In genomic region chr12:12412674-12413073, GRCm38 (mm10) we compare ENCODE assay signal across 8 mouse cellular contexts.
DNase-seq lines count a peak whose midpoint lies in the region; ATAC-seq and TF ChIP-seq lines count a peak whose summit lies in the region.
"Had no signal": no experiment of that assay in that cellular context is flagged by ENCODE, and none has a peak within 500 bp of the region (broad histone marks: within the 10 kb centered on the region; RNA-seq: fewer than 3 reads in every experiment).

No protein-coding gene starts in this region.

- no peak overlapping the region for H3K4me2 ChIP-seq in intestine, embryonic 15.5 days (replicated peaks)
- no peak overlapping the region for H3K4me2 ChIP-seq in midbrain, embryonic 14.5 days (ENCODE audit: low read length)

- peak; percentile 34; the same call in 1 of the 2 replicates for ATAC-seq in intestine, embryonic 15.5 days
- no peak for ATAC-seq in midbrain, embryonic 14.5 days (ENCODE audit: low FRiP score, low TSS enrichment)

- H3K4me3 ChIP-seq in cerebellum, adult 2 months (replicated peaks; ENCODE audit: insufficient read depth, low read depth, low read length) = no peak overlapping the region
- no peak overlapping the region for H3K4me3 ChIP-seq in intestine, embryonic 15.5 days (replicated peaks)
- no peak overlapping the region for H3K4me3 ChIP-seq in midbrain, embryonic 14.5 days (replicated peaks; ENCODE audit: low read depth, low read length)
- H3K4me3 ChIP-seq in spleen, adult 2 months (ENCODE audit: extremely low read depth, insufficient read depth, insufficient read length) = no peak overlapping the region
- H3K4me3 ChIP-seq: myocyte had no signal

- H3K9ac ChIP-seq in intestine, embryonic 15.5 days = no peak overlapping the region
- H3K9ac ChIP-seq in midbrain, embryonic 14.5 days (replicated peaks; ENCODE audit: low read length) = no peak overlapping the region

- H3K9me3 ChIP-seq in intestine, embryonic 15.5 days = no peaks in the 10 kb centered on the region
- no peaks in the 10 kb centered on the region for H3K9me3 ChIP-seq in midbrain, embryonic 14.5 days (ENCODE audit: control insufficient read depth, low read length)

- TF ChIP-seq CTCF in cerebellum, adult 2 months (IDR thresholded peaks at IDR 0.05; ENCODE audit: borderline replicate concordance, insufficient read depth, low read depth, low read length) = peak; percentile 86
- peak; percentile 78; the same call in 1 of the 2 replicates for TF ChIP-seq CTCF in spleen, adult 2 months (IDR thresholded peaks at IDR 0.05; ENCODE audit: extremely low read depth, insufficient read depth, insufficient read length, insufficient replicate concordance)

- H3K27me3 ChIP-seq in cerebellum, adult 2 months (ENCODE audit: control insufficient read depth, insufficient read depth, low read length) = no peaks in the 10 kb centered on the region
- no peaks in the 10 kb centered on the region for H3K27me3 ChIP-seq in intestine, embryonic 15.5 days (replicated peaks)
- H3K27me3 ChIP-seq in midbrain, embryonic 14.5 days (ENCODE audit: control insufficient read depth, insufficient read depth, low read length) = no peaks in the 10 kb centered on the region
- no peaks in the 10 kb centered on the region for H3K27me3 ChIP-seq in spleen, adult 2 months (ENCODE audit: control insufficient read depth, insufficient read depth, low read length)

- intact Hi-C loops in left cerebral cortex, postnatal 14 days (cut with DNase I) = no loop called here

- peak; percentile 62 for DNase-seq in WW6 (ENCODE audit: low read depth, low spot score)
- DNase-seq in cerebellum, adult 2 months = peak; percentile 59 to 77
- DNase-seq in frontal cortex, postnatal 14 days (ENCODE audit: low spot score in 2 of 2) = peak; percentile 30 to 65
- DNase-seq in left cerebral cortex, postnatal 14 days (ENCODE audit: low spot score in 2 of 2) = peak; percentile 73 to 79
- DNase-seq in midbrain, embryonic 14.5 days = peak; percentile 81
- DNase-seq in spleen, adult 2 months (ENCODE audit: low read depth in 1 of 2, low spot score in 2 of 2) = peak; percentile 37 to 77

- WGBS in cerebellum, adult 2 months = 38% methylated on average over 5 of the region's 5 CpGs
- 42% methylated on average over 5 of the region's 5 CpGs for WGBS in intestine, embryonic 15.5 days
- 44% methylated on average over 5 of the region's 5 CpGs for WGBS in midbrain, embryonic 14.5 days
- 30% methylated on average over 5 of the region's 5 CpGs for WGBS in spleen, adult 2 months

- TF ChIP-seq POLR2A in cerebellum, adult 2 months (IDR thresholded peaks at IDR 0.05; ENCODE audit: borderline replicate concordance, insufficient read depth, low read length) = no peak
- no peak for TF ChIP-seq POLR2A in spleen, adult 2 months (IDR thresholded peaks at IDR 0.05; ENCODE audit: low read depth, low read length)

- no peaks in the 10 kb centered on the region for H3K4me1 ChIP-seq in cerebellum, adult 2 months (ENCODE audit: control insufficient read depth, insufficient read depth, low read length)
- no peaks in the 10 kb centered on the region for H3K4me1 ChIP-seq in intestine, embryonic 15.5 days (replicated peaks)
- H3K4me1 ChIP-seq in midbrain, embryonic 14.5 days (ENCODE audit: control insufficient read depth, insufficient read depth, low read length) = no peaks in the 10 kb centered on the region
- H3K4me1 ChIP-seq in spleen, adult 2 months (ENCODE audit: control insufficient read depth, insufficient read depth, insufficient read length) = no peaks in the 10 kb centered on the region

- no peaks in the 10 kb centered on the region for H3K36me3 ChIP-seq in intestine, embryonic 15.5 days
- H3K36me3 ChIP-seq in midbrain, embryonic 14.5 days (ENCODE audit: control insufficient read depth, insufficient read depth, low read length) = no peaks in the 10 kb centered on the region
- no peaks in the 10 kb centered on the region for H3K36me3 ChIP-seq in spleen, adult 2 months (ENCODE audit: control insufficient read depth, insufficient read depth, low read length)

- H3K27ac ChIP-seq in cerebellum, adult 2 months (ENCODE audit: insufficient read depth, low read length) = no peak overlapping the region
- no peak overlapping the region for H3K27ac ChIP-seq in intestine, embryonic 15.5 days
- no peak overlapping the region for H3K27ac ChIP-seq in midbrain, embryonic 14.5 days (replicated peaks; ENCODE audit: low read depth, low read length)
- no peak overlapping the region for H3K27ac ChIP-seq in spleen, adult 2 months (ENCODE audit: insufficient read depth, low read length)
